Mouse (Mus musculus) E14TG2a.4 (cell line): ENCODE results near the gene Nt5c.
"Not testable (repeated sequence)": the region's sequence is repeated elsewhere in the genome, so short reads cannot be mapped to it uniquely, and the experiment has no call there.

Experiments
- H3K27me3 ChIP-seq: 2 replicates; pipeline ENCODE4 v1.6.1; 2014; ENCODE audit warnings: low read length, control low read depth; ENCODE audit not compliant: insufficient read depth
- H3K36me3 ChIP-seq: 2 replicates; pipeline ENCODE4 v1.6.1; 2014; ENCODE audit warnings: low read length, control low read depth; ENCODE audit not compliant: insufficient read depth
- H3K4me1 ChIP-seq: replicated peaks from 2 replicates; pipeline ENCODE4 v1.6.1; 2014; ENCODE audit warnings: low read depth, low read length, control low read depth
- H3K4me3 ChIP-seq: replicated peaks from 2 replicates; pipeline ENCODE4 v1.5.1; 2014; ENCODE audit warnings: mild to moderate bottlenecking, low read length
- H3K9me3 ChIP-seq: 2 replicates; pipeline ENCODE4 v1.6.1; 2014; ENCODE audit warnings: low read length, control low read depth
- CTCF ChIP-seq: conservative IDR thresholded peaks from 2 replicates; pipeline ENCODE4 v1.5.1; 2014; ENCODE audit warnings: low read length
- NANOG ChIP-seq: IDR thresholded peaks from 2 replicates; pipeline ENCODE4 v1.6.1; 2014; ENCODE audit warnings: borderline replicate concordance, low read length, mixed read lengths
- POU5F1 ChIP-seq: IDR thresholded peaks from 2 replicates; pipeline ENCODE4 v1.6.1; 2014; ENCODE audit warnings: low read length, borderline replicate concordance

Gene Nt5c

GRCm38 (mm10) chr11:115492387-115492786 is 725 bp upstream of the Nt5c start:
- Histone ChIP-seq H3K36me3 (peaks cover 40% of the 10 kb centered on the region), H3K4me1 (peaks cover 40% of the 10 kb centered on the region), H3K27me3 (peaks cover 18% of the 10 kb centered on the region), H3K9me3 (no peaks in the 10 kb centered on the region), H3K4me3 (peak overlapping the region; percentile 86; the same call in 1 of the 2 replicates)
- TF ChIP-seq NANOG (no peak), CTCF (no peak), POU5F1 (no peak)

GRCm38 (mm10) chr11:115490441-115491355 is 964 bp downstream of the Nt5c start:
- Histone ChIP-seq H3K4me1 (peaks cover 39% of the 10 kb centered on the region), H3K9me3 (no peaks in the 10 kb centered on the region)
- TF ChIP-seq NANOG, result no peak
- TF ChIP-seq POU5F1, result no peak
- no peak for TF ChIP-seq CTCF

GRCm38 (mm10) chr11:115488551-115489104 is 3.0 kb downstream of the Nt5c start:
- TF ChIP-seq CTCF (no peak), NANOG (no peak), POU5F1 (no peak)
- Histone ChIP-seq H3K9me3 (no peaks in the 10 kb centered on the region), H3K36me3 (peaks cover 39% of the 10 kb centered on the region), H3K4me1 (peaks cover 51% of the 10 kb centered on the region), H3K4me3 (no peak overlapping the region), H3K27me3 (peaks cover 14% of the 10 kb centered on the region)

More at GRCm38 (mm10) chr11:115490441-115491355, 964 bp downstream of the Nt5c start:
- Histone ChIP-seq H3K4me3 (peak overlapping the region; percentile 86), H3K36me3 (peaks cover 39% of the 10 kb centered on the region), H3K27me3 (peaks cover 18% of the 10 kb centered on the region)

- Histone ChIP-seq H3K27me3 (no peaks in the 10 kb centered on the region), H3K4me3 (no peak overlapping the region), H3K36me3 (peaks cover 46% of the 10 kb centered on the region), H3K4me1 (peaks cover 48% of the 10 kb centered on the region), H3K9me3 (no peaks in the 10 kb centered on the region)
- TF ChIP-seq CTCF (no peak), POU5F1 (no peak), NANOG (no peak)
These were observed 6.5 kb downstream of the Nt5c start for GRCm38 (mm10) chr11:115485155-115485554.

- no peak overlapping the region for H3K4me3 ChIP-seq
- TF ChIP-seq POU5F1 (no peak), NANOG (no peak), CTCF (peak; percentile 98)
- no peaks in the 10 kb centered on the region for H3K9me3 ChIP-seq
- H3K36me3 ChIP-seq, result peaks cover 44% of the 10 kb centered on the region
- peaks cover 44% of the 10 kb centered on the region for H3K4me1 ChIP-seq
- H3K27me3 ChIP-seq, result no peaks in the 10 kb centered on the region
These were observed 7.9 kb downstream of the Nt5c start for GRCm38 (mm10) chr11:115483726-115484125.

- H3K4me1 ChIP-seq, result peaks cover 42% of the 10 kb centered on the region
- no peaks in the 10 kb centered on the region for H3K27me3 ChIP-seq
- peaks cover 39% of the 10 kb centered on the region for H3K36me3 ChIP-seq
- no peak for TF ChIP-seq CTCF
- no peak for TF ChIP-seq POU5F1
- no peak for TF ChIP-seq NANOG
- H3K9me3 ChIP-seq, result no peaks in the 10 kb centered on the region
- no peak overlapping the region for H3K4me3 ChIP-seq
These were observed 8.4 kb downstream of the Nt5c start for GRCm38 (mm10) chr11:115483278-115483677.

- Histone ChIP-seq H3K4me1 (peaks cover 50% of the 10 kb centered on the region), H3K27me3 (no peaks in the 10 kb centered on the region), H3K9me3 (no peaks in the 10 kb centered on the region), H3K36me3 (peaks cover 33% of the 10 kb centered on the region), H3K4me3 (no peak overlapping the region)
- TF ChIP-seq CTCF (no peak), POU5F1 (no peak), NANOG (no peak)
These were observed 10.0 kb downstream of the Nt5c start for GRCm38 (mm10) chr11:115481553-115482259.

- TF ChIP-seq NANOG, result no peak
- no peak for TF ChIP-seq CTCF
- no peak for TF ChIP-seq POU5F1
- H3K4me1 ChIP-seq, result peaks cover 56% of the 10 kb centered on the region
- H3K9me3 ChIP-seq, result no peaks in the 10 kb centered on the region
- peaks cover 27% of the 10 kb centered on the region for H3K36me3 ChIP-seq
- no peak overlapping the region for H3K4me3 ChIP-seq
- no peaks in the 10 kb centered on the region for H3K27me3 ChIP-seq
These were observed 13.2 kb downstream of the Nt5c start for GRCm38 (mm10) chr11:115478296-115478938.

- H3K4me3 ChIP-seq, H3K9me3 ChIP-seq, H3K27me3 ChIP-seq: not testable (repeated sequence)
- peaks cover 24% of the 10 kb centered on the region for H3K36me3 ChIP-seq
- H3K4me1 ChIP-seq, result peaks cover 57% of the 10 kb centered on the region
These were observed 14.3 kb downstream of the Nt5c start for GRCm38 (mm10) chr11:115477388-115477787.

- H3K36me3 ChIP-seq, result peaks cover 19% of the 10 kb centered on the region
- H3K4me1 ChIP-seq, result peaks cover 63% of the 10 kb centered on the region
- H3K4me3 ChIP-seq, result peak overlapping the region; percentile 94
- not testable (repeated sequence) for H3K27me3 ChIP-seq, H3K9me3 ChIP-seq
These were observed 15.0 kb downstream of the Nt5c start for GRCm38 (mm10) chr11:115476630-115477029.
